Mouse (Mus musculus) NIH3T3 (cell line): Measurements from ENCODE around the gene Nfam1.
"Not testable (repeated sequence)": the region's sequence is repeated elsewhere in the genome, so short reads cannot be mapped to it uniquely, and the experiment has no call there.

ENCODE experiments used
- DNase-seq: peaks from one replicate; pipeline ENCODE4 v3.0.0-alpha.2; 2012; ENCODE audit warnings: low read depth

The Nfam1 gene

DNA sequence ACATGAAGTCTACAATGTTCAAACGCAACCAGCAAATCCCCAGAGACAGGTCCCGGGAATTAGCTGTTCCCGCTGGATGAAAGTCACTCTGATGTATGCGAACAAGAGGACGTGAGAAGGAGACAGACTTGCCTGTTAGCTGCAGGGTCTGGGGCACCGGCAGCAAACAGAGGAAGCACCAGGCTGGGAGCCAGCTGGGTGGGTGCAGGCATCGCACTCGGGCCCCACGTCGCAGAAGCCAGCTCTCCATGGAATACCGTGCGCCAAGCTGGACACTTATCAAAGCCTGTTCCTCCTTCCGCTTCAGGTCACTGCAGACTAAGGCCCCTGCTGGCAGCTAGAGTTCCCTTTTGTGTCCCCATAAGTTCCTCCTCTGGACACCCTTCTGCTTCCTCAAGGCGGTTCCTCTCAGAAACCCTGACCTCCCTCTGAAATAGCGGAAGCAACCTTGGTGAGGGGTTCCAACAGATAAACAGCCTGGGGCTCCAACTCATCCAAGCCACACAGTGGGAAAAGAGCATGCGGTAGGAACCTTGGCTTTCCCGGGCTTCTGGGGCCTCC lies at the start of gene Nfam1:
TSS of gene Nfam1 (minus strand) at position 326 of the 561 bp plus-strand sequence.
- DNase-seq: no peak

DNA sequence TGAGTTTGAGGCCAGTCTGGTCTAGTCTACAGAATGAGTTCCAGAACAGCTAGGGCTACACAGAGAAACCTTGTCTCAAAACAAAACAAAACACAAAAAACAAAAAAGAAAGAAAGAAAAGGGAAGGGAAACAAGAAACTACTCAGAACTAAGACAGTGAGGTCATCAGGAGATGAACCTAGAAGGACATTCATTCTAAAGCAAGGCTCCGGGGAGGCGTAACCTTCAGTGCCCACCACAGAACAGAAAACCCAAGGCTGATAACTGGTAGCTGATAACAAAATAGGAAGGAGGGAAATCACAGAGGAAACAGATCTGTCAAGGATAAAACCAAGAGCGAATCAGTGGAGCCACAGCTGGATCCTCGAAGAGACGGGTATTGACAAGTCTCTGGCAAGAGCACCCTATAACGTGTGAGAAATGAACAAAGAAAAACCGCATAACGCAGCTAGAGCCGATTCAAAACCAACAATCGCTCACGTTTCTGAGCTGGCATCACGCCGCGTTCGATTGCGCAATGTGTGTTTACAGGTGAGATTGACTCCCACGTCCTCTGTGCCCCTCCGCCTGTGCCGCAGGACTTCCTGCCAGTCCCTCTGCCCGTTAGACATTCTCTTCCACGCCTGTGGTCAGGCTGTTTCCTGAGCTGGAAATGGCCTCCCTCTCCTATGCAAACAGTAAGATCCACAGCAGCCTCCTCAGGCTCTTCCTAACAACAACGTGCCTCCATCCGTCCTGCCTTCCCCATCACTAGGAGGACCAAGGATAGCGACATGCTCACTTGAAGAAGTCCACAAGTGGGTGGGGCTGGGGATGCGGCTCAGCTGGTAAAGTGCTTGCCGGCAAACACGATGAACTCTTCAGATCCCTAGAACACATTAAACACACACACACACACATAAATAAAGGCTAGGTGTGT lies 42.8 kb upstream of the Nfam1 start:
- no peak for DNase-seq

DNA sequence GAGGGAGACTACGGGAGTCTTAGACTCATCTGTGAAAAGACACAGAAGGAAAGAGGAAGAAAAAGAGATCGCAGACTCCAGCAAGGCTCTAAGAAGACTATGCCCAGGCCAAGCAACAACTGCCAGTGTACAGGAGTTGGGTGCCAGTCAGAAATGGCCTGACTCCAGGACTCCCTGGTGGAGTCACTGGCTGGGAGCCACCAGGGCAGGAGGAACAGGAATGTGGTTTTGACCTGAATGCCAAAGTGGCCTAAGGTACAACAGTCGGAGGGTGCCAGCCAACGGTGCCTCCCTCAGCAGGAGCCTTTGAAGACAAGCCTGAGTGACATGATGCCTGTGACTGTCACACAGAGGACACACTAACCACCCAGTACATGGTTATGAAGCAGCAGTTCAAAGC lies 41.1 kb upstream of the Nfam1 start:
- no peak for DNase-seq

DNA sequence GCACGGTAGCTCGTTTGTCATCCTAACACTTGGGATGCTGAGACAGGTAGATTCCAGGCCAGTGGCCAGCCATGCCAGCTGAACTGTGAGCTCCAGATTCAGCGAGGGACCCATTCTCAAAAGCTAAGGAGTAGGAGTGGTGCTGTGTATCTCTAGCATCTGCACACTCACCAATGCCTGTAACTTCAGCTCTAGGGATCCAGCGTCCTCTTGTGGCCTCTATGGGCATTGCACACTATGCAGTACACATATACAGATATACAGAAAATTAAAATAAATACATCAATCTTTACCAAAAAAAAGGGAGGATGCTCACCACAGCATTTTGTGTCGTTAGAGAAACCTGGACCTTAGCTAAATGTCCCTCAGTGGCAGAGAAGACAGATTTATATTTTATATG lies 38.6 kb upstream of the Nfam1 start:
- DNase-seq: no peak

DNA sequence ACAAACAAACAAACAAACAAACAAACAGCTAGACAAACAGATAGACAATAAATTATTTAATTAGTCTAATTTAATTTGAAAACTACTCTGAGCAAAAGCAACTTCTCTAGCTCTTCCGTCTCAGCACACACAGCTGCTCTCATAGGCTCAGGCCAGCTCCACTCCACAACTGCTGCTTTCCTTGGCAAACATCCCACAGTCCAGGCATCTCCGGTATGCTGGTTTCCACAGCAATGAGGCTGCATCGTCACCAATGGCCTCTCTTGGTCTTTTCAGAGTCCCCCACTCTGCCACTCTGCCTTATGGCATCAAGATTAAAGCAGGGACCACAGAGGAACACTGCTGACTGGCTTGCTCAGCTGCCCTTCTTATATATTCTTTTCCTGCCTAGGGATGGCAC lies 37.8 kb upstream of the Nfam1 start:
- peak; percentile 84 for DNase-seq

DNA sequence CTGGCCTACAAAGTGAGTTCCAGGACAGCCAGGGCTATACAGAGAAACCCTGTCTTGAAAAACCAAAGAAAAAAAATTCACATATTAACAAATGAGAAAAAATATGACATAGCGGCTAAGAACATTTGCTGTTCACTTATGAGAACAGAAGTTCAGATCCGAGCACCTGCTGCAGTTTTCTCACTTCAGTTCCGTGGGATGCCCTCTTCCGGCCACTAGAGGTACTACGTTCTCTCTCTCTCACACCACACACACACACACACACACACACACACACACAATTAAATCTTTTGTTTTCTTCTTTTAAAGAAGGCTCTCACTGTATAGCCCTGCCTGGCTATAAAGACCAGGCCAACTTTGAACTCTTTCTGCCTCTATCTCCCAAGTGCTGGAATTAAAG lies 35.2 kb upstream of the Nfam1 start:
- peak; percentile 18 for DNase-seq

DNA sequence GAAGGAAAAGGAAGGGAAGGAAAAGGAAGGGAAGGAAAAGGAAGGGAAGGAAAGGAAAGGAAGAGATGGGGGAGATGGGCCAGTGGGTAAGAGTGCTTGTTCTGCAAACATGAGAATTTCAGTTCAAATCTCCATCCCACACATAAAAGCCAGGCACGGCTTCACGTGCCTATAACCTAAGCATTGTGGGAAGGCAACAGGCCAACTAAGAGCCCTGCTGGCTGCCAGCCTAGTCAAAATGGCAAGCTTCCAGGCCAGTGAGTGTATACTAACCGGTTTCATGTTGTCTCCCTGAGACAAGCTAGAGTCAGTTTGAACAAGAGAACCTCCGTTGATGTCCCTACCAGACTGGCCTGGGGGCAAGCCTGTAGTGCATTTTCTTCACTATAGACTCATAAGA lies 32.4 kb upstream of the Nfam1 start:
- DNase-seq: peak; percentile 95

DNA sequence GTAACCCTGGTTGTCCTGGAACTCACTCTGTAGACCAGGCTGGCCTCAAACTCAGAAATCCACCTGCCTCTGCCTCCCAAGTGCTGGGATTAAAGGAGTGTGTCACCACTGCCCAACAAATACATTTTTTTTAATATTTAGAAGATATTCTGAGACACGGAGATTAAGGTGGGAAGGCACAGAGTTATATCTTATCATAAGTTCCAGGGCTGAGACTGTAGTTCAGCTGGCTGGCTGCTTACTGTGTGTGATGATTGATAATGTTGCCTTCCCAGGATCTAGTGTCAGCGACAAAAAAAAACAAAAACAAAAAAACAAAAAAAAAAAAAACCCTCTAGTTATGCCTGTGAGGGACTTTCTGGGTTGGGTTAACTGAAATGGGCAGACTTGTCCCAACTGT lies 29.5 kb upstream of the Nfam1 start:
- not testable (repeated sequence) for DNase-seq

DNA sequence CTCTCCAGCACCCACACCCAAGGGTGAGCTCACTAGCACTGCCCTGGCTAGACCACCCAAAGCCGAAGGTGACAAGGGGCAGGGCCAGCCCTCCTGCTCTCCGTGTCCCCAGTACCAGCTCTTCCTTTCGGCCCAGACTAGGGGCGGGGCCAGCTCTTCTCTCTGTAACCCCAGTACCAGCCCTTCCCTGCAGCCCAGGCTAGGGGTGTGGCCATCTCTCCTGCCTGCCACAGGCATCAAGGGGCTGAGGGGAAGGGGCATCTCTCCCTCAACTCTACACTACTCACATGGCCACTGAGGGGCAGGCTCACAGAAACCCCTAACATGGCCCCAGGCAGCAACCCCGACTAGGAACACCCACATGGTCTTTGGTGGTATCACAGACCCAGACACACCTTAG lies 28.6 kb upstream of the Nfam1 start:
- no peak for DNase-seq

DNA sequence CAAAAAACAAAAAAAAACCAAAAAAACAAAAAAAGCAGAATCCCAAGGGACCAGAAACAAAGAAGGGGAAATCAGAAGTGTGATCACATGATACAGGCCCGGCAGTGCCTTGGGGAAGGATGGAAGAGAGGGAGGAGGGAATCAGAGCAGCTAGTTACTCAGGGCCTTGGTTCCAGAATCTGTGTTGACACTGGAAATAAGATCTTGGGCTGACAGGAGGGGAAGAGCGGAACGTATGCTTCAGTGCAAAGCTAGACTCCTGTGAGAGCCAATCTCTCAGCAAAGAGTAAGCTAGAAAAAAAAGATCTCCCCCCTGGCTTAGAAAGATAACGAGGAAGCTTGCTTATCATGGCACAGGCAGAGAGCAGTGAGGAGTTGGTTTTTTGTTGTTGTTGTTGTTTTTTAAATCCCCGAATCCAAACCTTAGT lies 26.1 kb upstream of the Nfam1 start:
- DNase-seq: peak; percentile 28

DNA sequence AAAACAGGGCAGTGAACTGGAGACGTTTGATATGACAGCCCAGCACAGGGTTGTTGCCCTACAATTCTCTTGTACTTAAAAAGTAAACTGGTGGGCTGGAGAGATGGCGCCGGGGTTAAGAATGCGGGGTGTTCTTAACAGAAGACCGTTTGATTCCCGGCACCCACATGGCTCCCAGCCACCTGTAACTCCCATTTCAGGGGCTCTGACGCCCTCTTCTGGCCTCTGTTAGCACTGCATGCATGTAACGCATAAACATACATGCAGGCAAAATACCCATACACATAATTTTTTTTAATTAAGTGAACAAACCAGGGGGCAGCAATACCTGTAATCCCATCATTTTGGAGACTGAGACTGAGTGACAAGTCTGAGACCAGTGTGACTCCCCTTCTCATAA lies 24.4 kb upstream of the Nfam1 start:
- DNase-seq: no peak

DNA sequence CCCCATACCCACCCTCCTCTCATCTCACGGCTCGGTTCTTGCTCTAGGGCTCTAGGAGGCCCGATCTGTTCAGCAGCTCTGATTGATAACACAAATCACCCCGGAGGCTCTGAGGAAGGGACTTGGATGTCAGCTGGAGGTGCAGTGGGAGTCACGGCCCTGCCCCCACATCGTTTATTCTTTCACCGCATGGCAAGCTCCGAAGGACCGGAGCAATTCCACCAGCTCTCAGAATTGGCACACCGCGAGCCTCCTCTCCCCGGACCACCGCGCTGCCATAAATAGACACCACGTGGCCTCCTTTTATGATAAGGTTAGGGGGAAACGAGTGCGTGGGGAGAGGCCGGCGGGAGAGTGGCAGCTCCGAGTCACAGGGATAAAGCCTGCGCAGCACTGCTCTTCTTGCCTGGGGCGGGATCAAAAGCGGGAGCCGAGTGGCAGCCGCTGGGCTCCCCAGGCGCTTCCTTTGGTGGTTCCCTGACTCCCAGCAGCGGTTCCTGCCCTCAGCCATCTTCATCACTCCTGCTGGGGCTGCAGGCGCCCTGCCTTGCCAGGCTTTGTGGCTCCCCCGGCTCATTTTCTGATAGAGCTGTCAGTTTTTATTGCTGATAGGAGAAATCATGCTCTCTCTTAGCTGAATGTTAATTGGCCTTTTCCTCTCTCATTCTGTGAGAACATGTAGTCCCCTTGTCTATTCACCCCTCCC lies 23.4 kb upstream of the Nfam1 start:
- DNase-seq: no peak

DNA sequence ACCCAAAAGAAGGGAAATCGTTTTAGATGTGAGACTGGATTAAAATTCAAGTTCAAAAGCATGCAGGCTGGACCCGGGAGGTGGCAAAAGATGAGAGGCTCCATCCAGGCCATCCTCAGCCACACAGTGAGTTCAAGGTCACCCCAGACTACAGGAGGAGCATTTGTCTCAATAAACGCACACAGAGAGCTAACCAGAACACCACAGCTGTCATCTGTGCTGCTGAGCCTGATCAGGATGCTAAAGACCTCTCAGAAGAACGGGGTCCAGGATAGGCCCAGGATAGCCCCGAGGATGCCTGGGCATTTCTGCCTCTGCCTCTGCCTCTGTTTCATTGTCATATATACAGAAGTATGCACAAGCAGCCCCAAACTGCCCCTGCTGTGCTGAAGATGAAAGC lies 22.5 kb upstream of the Nfam1 start:
- DNase-seq: no peak

DNA sequence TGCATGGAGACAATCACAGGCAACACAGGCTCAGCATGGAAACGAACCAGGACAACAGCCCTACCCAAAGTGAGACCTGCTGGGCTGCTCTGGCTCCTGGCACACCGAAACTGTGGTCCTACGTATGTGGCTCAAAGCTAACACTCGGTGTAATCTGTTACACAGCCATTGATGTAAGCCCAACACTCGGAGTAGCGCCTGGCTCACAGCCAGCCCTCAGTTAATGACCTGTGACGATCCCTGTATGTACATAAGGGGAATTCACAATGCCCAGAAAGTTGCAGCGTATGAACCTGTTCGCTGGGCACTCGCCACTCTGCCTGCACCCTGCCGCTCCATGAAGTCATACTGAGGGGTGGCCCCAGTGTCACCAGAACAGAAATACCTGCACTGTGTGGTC lies 20.2 kb upstream of the Nfam1 start:
- DNase-seq: peak; percentile 25

DNA sequence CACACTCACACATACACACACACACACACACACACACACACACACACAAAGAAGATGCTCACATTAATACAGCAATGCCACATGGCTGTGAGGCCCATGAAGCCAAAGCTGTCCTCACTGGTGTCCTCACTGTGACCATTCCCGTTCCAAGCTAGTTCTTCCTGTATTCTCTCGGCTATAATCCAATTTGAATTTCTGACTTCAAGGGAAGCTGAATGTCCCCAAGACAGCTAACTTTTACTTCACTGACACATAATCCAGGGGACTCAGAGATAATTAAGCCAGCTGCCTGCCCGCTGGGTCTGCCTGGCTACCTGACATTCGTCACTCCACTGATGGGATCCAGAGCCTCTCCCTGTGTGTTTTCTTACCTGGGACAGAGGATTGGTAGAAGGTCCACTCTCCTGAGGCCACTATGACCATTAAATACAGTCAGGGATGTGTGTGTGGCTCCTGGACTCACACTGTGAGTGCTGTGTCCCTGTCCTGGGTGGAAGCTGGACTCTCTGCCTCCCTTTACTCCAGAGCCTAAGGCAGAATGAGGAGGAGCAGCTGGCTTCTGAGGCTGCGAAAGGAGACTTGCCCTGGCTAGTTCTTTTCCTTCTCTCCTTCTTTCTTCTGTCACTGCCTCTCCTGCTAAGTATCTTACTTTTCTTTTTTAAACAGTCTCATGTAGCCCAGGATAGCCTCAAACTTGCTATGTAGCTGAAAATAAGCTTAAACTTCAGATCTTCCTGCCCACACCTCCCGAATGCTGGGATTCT lies 19.4 kb upstream of the Nfam1 start:
- no peak for DNase-seq

DNA sequence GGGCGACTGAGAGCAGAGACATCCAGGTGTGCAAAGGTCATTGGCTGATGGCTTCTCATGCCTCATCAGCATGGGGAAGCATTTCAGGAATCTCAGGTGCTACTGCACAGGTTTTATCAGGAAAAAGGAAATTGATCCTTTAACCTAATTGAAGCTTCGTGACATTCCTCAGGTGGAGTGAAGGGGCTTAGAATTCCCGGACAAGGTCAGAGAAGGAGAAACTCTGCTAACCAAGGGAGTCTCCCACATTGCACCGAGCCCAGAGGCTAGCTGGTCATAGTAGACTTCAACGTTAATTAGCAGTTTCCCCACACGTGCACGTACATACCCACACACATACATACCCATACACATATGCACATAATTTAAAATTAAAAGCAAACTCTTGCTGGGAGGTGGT lies 13.6 kb upstream of the Nfam1 start:
- no peak for DNase-seq

DNA sequence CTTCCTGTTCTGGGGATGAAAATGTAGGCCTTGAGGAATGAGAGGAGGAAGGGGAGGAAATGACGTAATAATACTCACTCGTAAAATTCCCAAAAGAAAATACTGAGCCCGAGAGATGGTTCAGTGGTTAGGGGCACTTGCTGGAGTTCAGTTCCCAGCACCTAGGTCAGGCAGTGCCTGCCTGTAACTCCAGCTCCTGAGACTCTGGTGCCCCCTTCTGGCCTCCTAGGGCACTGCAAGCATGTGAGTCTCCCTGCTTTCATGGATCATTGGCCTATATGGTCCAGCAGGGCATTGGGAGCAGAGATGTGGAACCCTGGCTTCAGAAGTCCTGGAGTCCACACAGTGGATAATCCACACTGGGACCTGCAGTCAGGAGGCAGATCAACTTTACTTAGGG lies 13.2 kb upstream of the Nfam1 start:
- no peak for DNase-seq

DNA sequence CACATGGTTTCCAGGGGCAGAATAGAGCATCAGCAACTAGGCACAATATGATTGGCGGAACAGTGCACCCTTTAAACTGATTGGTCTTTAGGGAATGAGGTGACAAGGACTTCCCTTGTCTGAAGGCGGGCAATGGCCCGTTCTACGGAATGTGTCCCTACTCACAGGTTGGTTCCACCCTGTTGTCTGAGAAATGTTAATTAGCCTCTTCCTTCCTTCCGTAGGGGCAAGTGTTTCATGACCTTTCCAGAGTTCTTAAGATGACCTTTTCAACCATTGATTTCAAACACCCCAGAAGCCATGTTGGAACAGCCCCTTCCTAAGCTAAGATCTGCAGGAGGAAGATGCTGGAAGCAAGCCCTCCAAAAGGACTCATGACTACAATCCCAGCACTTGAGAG lies 12.5 kb upstream of the Nfam1 start:
- DNase-seq: not testable (repeated sequence)

DNA sequence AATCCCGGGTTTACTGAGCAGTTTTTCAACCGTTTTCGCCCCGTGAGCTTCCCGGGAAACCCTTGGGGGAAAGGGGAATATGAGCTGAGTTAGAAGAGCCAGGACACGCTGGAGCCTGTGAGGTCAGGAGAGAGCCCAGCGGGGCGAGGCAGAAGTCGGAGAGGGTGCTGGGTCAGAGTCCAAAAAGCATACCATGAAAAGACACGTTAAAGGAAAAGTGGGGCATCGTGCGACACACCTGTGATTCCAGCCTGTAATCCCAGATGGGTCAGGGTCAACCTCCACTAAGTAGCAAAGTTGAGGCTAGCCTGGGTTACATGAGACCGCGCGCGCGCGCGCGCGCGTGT lies 10.2 kb upstream of the Nfam1 start:
- DNase-seq: no peak

DNA sequence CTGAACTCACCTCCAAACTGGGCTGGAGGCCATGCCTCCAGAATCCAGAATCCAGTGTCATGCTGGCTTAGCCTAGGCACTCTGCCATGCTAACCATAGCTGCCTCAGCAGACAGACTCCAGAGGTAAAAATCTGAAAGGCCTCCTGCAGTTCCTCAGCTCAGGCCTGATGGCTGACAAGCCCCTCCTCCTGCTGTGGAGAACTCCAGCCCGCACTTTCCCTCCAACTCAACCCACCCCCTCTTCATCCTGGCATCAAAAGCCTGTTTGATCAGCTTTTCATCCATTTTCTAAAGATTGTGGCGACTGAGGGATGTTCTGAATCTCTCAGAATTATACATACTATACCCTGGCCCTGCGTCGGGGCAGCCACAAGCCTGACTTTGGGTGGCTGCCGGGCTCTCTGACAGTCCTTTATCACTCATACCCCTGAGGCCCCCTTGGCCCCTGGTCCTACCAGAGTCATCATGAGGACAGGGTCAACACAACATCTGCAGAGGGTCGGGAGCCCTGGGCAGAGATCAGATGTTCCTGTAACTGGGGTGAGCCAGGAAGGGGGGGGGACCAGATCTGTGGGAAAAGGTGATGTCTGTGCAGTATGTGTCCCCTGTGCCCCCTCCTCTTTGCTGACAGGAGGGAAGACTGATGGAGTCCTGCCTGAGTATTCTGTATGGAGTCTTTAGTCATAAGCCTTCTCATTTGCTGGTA lies 9.7 kb upstream of the Nfam1 start:
- DNase-seq: peak; percentile 6

DNA sequence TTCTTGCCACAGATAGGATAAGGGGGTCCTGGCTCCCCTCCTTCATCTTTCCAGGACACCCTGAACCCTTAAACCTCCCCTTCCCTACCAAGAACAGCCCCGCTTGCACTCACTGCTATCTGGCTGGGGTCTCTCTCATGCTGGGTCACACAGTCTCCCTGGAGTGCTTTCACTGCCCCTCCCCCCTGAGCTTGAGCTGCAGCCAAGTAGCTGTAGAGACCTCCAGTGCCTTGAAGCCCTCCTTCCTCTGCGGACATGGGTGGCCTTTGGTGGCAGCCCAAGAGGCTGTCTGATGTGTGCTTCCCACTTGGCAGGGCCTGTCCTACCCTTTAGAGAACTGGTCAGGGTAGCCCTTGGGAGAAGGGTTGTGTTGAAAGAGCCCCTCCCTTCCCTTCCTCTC lies 7.0 kb upstream of the Nfam1 start:
- DNase-seq: no peak

DNA sequence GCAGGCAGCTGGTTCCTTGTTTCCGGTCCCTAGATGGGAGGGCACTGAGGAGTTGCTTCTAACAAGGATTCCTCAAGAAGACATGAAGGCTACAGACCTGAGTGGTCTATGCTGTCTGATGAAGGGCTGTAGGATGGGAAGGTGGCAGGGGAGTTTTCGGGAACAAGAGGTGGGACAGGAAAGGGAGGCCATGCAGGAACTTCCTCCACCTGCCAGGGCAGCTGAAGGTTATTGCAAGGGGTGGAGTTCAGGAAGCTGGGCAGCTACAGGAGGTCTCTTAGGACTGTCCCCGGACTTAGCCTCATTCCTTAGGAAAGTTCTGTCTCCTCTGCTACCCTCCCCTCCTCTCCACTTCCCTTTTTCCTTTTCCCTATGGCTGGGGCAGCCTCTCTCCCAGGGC lies 5.7 kb upstream of the Nfam1 start:
- DNase-seq: no peak
